Mouse (Mus musculus) testis, postnatal 10 days (tissue): Measurements from ENCODE around the gene Gm10100.
"Not testable (repeated sequence)": the region's sequence is repeated elsewhere in the genome, so short reads cannot be mapped to it uniquely, and the experiment has no call there.

Source experiments
- DNase-seq: peaks from one replicate; pipeline ENCODE4 v3.0.0; 2021; ENCODE audit warnings: low spot score

The Gm10100 gene

DNA sequence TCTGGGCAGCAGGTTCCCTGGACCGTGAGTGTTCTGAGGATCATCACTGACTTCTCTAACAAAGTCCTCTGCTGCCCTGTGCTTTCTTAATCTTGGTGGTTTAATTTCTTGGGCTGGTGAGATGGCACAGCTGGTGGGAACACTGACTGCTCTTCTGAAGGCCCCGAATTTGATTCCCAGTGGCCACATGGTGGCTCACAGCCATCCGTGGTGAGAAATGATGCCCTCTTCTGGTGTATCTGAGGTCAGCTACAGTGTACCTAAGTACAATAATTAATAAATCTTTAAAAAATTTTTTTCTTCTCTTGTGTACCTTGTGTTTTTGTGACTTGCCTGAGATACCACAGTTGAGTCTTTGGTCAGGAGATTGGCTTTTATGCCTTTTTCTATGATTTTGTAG is 26.0 kb downstream of the Gm10100 start:
- not testable (repeated sequence) for DNase-seq

DNA sequence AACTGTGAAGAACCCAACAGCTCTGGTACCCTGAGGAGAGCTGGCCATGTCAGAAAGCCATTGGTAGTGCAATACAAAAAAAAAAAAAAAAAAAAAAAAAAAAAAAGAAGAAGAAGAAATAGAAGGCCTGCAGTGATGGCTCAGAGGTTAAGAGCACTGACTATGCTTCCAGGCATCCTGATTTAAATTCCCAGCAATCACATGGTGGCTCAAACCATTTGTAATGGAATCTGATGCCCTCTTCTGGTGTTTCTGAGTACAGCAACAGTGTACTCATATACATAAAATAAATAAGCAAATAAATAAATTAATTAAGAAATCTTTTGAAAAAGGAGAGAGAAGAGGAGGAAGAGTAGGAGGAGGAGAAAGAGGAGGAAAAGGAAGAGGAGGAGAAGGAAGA is 27.2 kb downstream of the Gm10100 start:
- no peak for DNase-seq

DNA sequence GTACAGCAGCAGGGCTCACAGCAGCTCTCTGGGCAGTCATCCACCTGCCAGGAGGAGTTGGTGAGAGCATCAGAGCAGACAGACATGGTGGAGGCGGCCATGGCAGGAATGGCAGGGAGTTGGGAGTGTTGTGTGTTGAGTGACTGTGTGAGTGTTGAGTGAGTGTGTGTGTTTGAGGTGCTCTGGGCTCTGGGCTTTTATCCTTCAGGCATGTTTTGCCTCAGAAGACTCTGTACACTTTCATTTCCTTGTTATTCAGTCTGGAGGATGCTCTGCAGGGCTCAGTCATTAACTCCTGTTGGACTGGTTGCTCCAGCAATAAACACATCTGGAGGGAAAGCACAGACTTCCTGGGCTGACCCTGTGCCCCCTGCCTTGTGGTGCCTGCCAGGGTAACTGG is 33.3 kb downstream of the Gm10100 start, which contains the start of gene Gm3233:
Gene Gm3233, minus strand, starts transcription at position 101 of the 400 bp plus-strand sequence.
- DNase-seq, result not testable (repeated sequence)

DNA sequence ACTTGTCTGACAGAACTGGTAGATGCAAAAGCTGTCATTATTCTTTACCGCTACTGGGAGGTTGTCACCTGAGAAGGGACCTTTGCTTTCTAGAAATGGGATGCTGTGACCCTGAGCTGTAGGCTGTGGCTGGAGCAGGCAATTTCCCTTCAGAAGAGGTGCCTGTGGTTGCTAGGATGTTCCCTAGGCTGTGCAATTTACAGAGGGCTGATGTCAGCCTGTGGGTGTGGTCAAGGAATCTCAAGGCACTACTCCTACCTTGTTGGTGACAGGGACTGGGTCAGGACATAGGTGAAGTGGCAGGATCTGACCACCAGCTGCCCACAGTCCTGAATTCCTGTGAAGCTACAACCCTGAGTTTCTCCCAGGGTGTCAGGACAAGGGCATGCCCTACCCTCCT is 43.4 kb downstream of the Gm10100 start:
- no peak for DNase-seq

DNA sequence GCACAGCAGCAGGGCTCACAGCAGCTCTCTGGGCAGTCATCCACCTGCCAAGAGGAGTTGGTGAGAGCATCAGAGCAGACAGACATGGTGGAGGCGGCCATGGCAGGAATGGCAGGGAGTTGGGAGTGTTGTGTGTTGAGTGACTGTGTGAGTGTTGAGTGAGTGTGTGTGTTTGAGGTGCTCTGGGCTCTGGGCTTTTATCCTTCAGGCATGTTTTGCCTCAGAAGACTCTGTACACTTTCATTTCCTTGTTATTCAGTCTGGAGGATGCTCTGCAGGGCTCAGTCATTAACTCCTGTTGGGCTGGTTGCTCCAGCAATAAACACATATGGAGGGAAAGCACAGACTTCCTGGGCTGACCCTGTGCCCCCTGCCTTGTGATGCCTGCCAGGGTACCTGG is 44.9 kb downstream of the Gm10100 start, which contains the start of gene Gm3238:
Gene Gm3238, minus strand, starts transcription at position 101 of the 400 bp plus-strand sequence.
- DNase-seq, result not testable (repeated sequence)

DNA sequence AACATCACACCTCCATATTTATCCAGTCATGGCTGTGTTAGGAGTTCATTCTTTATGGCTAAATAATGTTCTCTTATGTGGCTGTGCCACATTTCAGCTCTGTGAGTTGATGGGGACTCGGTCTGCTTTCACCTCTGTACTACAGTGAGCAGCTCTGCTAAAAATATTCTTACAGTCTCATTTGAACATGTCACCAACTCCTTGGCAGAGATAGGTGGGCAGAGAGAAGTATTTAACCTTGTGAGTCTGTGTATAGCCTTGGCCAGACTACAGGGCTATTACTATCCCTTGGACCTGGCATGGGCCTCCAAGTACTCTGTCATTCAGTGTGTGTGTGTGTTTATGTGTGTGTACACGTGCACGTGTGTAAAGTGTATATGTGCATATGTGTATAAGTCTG is 45.9 kb downstream of the Gm10100 start:
- DNase-seq, result not testable (repeated sequence)
